Mouse (Mus musculus) retina, postnatal 7 days (tissue): ENCODE results near the gene Slc6a6.

Source experiments
- DNase-seq: peaks from one replicate; pipeline ENCODE4 v3.0.0-alpha.2; 2012; ENCODE audit warnings: low read depth, low spot score

Gene Slc6a6

GRCm38 (mm10) chr6:91720588-91721214, 36.8 kb downstream of the Slc6a6 start:
- no peak for DNase-seq

GRCm38 (mm10) chr6:91721215-91721701, 37.4 kb downstream of the Slc6a6 start:
- DNase-seq, result no peak

GRCm38 (mm10) chr6:91727361-91727760, 43.5 kb downstream of the Slc6a6 start:
- DNase-seq, result no peak

DNA sequence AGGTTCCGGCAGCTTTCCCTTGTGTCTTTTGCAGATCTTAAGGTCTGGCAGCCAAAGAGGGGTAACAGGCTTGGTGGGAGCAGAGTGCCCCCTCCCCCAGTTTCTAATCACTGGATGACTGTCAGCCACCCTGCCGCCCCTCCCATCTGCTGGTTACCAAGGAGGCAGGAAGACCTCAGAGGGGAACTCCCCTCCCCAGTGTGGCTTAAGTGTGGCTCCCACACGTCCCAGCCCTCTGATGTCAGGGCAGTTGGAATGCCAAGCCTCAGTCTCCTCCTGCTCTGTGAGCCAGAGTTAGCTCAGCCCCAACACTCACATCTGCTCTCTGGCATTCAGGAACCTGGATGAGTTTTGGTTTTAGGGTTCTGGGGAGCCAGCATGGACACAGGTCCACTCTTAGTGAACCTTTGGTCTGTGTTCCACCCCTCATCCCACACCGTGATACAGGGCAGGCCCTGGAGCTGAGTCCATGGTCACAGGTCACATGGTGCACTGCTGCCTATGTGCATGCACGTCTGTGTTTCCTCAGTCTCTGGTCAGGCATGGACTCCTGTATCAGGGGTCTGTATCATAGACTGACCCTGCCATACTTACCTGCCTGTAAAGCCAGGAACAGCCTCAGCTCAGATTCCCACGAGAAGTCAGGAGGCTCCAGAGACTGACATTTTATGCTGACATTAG, 45.2 kb downstream of the Slc6a6 start:
- no peak for DNase-seq

- no peak for DNase-seq
These were observed 45.8 kb downstream of the Slc6a6 start for GRCm38 (mm10) chr6:91729677-91730127.

DNA sequence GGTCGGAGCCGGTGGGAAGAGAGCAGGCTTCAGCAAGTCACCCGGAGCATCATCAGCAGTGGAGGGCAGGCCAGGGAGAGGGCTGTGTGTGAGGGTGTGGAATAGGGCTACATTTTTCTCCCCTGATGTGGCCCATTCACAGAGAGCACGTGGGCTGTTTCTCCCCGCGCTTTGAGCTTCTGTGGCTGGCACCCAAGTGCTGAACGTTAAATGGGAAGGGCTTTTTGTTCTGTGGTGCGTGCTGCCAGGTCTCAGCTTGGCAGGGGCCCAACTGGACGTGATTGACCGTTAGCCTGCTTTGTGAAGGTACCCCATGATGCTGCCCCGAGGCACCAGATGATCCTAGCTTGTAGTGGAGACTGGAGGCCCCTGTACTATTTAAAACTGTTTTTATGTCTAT, 48.3 kb downstream of the Slc6a6 start:
- no peak for DNase-seq

GRCm38 (mm10) chr6:91736471-91736870, 52.6 kb downstream of the Slc6a6 start:
- DNase-seq, result no peak

GRCm38 (mm10) chr6:91737451-91737850, 53.6 kb downstream of the Slc6a6 start:
- no peak for DNase-seq

DNA sequence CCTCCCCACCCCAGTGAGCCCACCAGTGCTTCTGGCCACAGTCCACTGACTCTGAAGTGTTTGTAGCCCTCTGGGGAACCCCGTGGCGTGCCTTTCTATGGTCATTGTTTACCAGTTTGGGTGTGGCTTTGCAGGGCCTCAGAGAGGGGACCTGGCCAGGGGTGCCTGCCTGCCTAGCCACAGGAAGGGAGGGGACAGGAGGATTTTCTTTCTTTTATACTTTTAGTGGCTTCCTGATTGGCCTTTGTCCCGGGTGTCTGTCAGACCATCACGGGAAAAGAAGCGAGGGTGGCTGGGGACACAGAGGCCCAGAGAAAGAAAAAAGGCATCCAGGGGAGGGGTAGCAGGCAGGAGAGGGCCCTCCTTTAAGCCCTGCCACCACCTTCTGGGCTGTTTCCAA, 54.2 kb downstream of the Slc6a6 start:
- DNase-seq, result no peak

DNA sequence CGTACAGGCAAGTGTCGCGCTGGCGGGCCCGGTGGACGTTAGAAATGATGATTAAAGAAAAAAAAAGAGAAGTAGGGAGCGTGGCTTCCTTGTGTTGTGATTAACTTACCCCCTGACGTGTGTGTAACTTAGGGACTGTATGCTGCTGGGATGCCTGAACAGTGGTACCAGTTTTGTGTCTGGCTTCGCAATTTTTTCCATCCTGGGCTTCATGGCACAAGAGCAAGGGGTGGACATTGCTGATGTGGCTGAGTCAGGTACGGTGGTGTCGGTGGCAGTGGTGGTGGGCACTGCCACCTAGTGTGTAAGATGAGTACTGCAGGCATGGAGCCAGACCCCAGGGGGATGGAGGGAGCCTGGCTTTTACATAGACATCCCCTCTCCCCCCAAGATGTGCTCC, 57.2 kb downstream of the Slc6a6 start:
- peak; percentile 48 for DNase-seq

DNA sequence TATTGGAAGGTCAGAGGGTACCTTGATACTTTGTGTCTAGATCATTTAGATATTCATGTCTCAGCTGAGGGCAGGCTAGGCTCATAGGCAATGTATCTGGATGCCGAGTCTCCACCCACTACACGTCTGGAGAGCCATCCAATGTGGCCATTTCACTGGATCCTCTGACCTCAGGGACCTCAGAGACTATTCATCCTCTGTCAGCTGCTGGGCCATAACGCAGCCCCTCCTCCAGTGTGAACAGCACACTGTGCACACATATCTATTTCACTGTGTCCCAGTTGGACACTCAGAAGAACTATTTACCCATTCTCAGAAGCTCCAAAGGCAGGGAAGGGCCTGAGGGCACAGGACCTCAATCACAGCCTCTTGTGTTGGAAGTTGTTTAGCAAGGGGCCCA, 58.6 kb downstream of the Slc6a6 start:
- no peak for DNase-seq

GRCm38 (mm10) chr6:91742995-91743394, 59.1 kb downstream of the Slc6a6 start:
- DNase-seq, result no peak

DNA sequence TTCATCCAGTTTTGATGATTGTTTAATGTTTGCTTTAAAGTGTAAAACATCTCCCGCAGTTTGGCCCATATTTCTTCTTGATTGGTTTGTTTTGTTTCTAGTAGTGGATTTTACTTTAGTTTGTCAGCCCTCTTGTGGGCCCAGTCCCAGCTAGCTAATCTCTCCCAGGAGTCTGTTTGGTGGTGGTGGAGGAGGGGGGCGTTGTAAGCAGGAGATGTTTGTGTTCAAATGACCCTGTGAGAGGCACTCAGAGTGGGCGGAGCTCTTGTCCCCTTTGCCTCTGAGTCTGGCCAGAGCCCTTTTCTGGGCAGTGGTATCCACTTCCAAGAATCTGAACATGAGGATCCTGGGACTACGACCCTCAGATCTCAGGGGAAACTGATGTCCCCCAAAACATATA, 60.0 kb downstream of the Slc6a6 start:
- DNase-seq, result no peak

- no peak for DNase-seq
These were observed 61.4 kb downstream of the Slc6a6 start for GRCm38 (mm10) chr6:91745246-91745645.

GRCm38 (mm10) chr6:91745947-91746582, 62.2 kb downstream of the Slc6a6 start:
- DNase-seq, result no peak

DNA sequence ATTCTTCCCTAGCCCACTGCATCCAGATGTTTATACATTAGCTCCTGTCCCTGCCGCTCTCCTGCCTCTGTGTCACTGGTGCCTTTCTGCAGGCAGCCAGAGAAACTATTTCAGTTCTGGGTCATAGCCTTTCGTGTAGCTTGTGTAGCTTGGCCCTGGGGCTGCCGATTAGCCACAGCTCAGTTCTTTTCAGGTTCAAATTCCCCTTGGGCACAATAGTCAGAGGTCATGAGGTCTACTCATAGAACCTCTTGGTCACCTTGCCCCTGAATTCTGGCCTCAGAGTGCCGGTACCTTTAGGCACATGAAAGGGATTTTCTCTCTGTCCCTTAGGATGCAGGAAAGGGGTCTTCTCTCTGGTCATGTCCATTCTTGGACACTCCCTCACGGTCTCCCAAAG, 62.9 kb downstream of the Slc6a6 start:
- DNase-seq, result no peak

- no peak for DNase-seq
These were observed 67.1 kb downstream of the Slc6a6 start for GRCm38 (mm10) chr6:91750976-91751375.

DNA sequence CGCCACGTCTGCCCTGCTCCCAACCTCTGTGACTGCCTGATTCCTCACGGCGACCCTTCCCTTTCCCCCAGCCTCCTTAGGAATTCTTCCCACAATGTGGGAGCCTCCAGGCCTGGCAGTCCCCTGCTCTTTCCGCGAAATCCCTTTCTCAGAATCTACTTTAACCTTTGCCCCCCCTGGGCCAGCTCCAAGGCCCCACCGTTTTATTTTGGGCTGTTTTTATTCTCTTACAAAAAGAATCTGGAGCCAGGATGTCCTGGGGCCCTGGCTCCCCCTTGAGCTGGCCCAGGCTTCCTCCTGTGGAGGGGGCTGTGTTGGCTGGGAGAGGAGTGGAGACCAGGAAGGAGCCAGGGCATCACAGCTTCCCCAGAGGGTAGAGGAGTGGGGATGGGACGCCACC, 69.0 kb downstream of the Slc6a6 start:
- no peak for DNase-seq

DNA sequence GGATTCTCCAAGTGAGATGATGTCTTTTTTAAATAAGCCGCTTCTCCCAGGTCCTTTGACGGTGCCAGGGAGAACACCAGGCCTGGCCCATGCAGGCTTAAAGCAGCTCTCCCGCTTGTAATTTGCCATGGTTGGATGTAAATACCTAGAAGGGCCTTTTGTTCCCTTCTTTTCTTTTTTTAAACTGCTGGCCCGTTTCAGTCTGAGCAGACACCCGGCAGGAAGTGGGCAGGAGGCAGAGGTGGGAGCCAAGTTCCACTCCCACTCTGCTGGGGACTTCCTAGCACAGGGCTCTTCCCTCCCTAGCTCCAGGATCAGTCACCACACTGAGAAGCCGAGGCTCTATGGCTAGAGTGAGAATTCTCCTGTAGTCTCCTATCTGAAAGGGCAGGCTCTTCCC, 70.2 kb downstream of the Slc6a6 start:
- no peak for DNase-seq

DNA sequence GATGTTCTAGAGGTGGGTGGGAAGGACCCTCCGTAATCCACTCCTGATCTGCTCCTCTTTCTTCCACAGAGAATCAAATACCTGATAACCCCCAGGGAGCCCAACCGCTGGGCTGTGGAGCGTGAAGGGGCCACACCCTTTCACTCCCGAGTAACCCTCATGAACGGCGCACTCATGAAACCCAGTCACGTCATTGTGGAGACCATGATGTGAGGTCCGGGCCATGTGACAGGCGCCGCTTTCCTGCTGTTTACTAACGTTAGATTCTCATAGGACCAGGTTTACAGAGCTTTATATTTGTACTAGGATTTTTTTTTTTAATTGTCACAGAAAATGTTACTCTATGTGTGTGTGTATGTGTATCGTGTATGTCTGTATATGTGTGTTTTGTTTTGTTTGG, 71.0 kb downstream of the Slc6a6 start:
- DNase-seq, result no peak

GRCm38 (mm10) chr6:91762051-91762742, 78.3 kb downstream of the Slc6a6 start:
- no peak for DNase-seq

- no peak for DNase-seq
These were observed 83.7 kb downstream of the Slc6a6 start for GRCm38 (mm10) chr6:91767550-91767949.
